Mouse (Mus musculus): ENCODE measurements around the gene Pde4b.

DNA sequence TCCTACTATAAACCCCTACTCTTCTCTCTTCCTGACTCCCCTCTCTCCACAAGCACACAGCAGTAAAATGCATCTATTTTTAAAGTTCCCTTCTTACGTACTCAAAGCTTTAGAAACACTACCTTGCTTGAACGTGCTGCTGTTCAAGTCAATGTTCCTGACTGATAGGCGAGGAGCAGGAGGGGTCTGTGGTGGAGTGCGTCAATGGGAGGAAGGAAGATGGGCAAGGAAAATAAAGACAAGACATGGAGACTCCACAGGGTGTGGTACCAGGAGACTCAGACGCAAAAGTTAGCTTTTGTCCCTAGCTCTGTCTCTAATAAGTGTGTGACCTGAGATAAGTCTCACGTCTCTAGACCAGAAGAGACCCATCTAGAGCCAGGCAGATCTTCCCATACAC is 556.7 kb downstream of the Pde4b start:
- no peak for TF ChIP-seq POLR2A (IDR thresholded peaks at IDR 0.05; ENCODE audit: low read depth, low read length)
- TF ChIP-seq CTCF (IDR thresholded peaks at IDR 0.05; ENCODE audit: extremely low read depth, insufficient read depth, insufficient read length, insufficient replicate concordance) = no peak

Measured in spleen, adult 2 months (tissue).